Mouse (Mus musculus): ENCODE results near the gene Gm5741.

Gene Gm5741

GRCm38 (mm10) chr8:85029271-85029670 lies 38.5 kb downstream of the Gm5741 start:
- in situ Hi-C loops (cut with MboI, MseI) = loop anchor here (5.0 kb wide), 1 partner anchor 52 kb away; the partner anchor contains the start of gene Junb

GRCm38 (mm10) chr8:85027922-85028321 lies 39.9 kb downstream of the Gm5741 start:
- in situ Hi-C loops (cut with MboI, MseI) = loop anchor here (5.0 kb wide), 1 partner anchor 51 kb away; the partner anchor contains the start of gene Junb

- in situ Hi-C loops (cut with MboI, MseI) = loop anchor here (5.0 kb wide), 1 partner anchor 50 kb away; the partner anchor contains the start of gene Junb
Measured at GRCm38 (mm10) chr8:85027516-85027855, 40.3 kb downstream of the Gm5741 start.

- in situ Hi-C loops (cut with MboI, MseI) = loop anchor here (5.0 kb wide), 1 partner anchor 50 kb away; the partner anchor contains the start of gene Junb
Measured at GRCm38 (mm10) chr8:85026670-85027515, 40.9 kb downstream of the Gm5741 start, which contains the start of gene Trir. TSS of gene Trir (plus strand) at chr8:85026823.

- in situ Hi-C loops (cut with MboI, MseI) = loop anchor here (5.0 kb wide), 1 partner anchor 48 kb away; the partner anchor contains the start of gene Junb
Measured at GRCm38 (mm10) chr8:85025098-85025932, 42.5 kb downstream of the Gm5741 start, which contains the start of gene Asna1. TSS of gene Asna1 (minus strand) at chr8:85025281.

- in situ Hi-C loops (cut with MboI, MseI) = no loop called here
Measured at GRCm38 (mm10) chr8:85023846-85024245, 43.9 kb downstream of the Gm5741 start.

- in situ Hi-C loops (cut with MboI, MseI) = no loop called here
Measured at GRCm38 (mm10) chr8:85021514-85022055, 46.2 kb downstream of the Gm5741 start.
